Mouse (Mus musculus) gastrocnemius, adult 8-10 months (tissue): ENCODE data around the gene Ncam1. TPM values are rescaled to one million over a fixed set of nuclear protein-coding genes. Genes with fewer than 3 reads are reported as not detected.

Experiments used
- DNase-seq, 2 experiments: peaks; one replicate each; pipeline ENCODE4 v3.0.0; 2022; ENCODE audit warnings: low spot score in 2 of 2
- total RNA-seq, 4 experiments: library from RNA; stranded (reverse); gene quantifications; 2 replicates each; pipeline ENCODE4 v1.2.4; 2022

Ncam1 gene
- total RNA-seq, 4 experiments from 2014 or later = 6.7 to 12.6 (median 10.2) TPM

GRCm38 (mm10) chr9:49679270-49679669 is 119.5 kb downstream of the Ncam1 start:
- no peak for DNase-seq

GRCm38 (mm10) chr9:49675696-49676465 is 122.8 kb downstream of the Ncam1 start:
- no peak for DNase-seq

- no peak for DNase-seq
These were observed 126.0 kb downstream of the Ncam1 start for GRCm38 (mm10) chr9:49672646-49673199.

GRCm38 (mm10) chr9:49667066-49667465 is 131.7 kb downstream of the Ncam1 start:
- DNase-seq = no peak

GRCm38 (mm10) chr9:49665361-49665760 is 133.4 kb downstream of the Ncam1 start:
- DNase-seq = no peak

- no peak for DNase-seq
These were observed 134.8 kb downstream of the Ncam1 start for GRCm38 (mm10) chr9:49663927-49664320.

- DNase-seq = no peak
These were observed 135.5 kb downstream of the Ncam1 start for GRCm38 (mm10) chr9:49662958-49663926.

- DNase-seq = no peak
These were observed 137.2 kb downstream of the Ncam1 start for GRCm38 (mm10) chr9:49661480-49661879.

GRCm38 (mm10) chr9:49658381-49658856 is 140.3 kb downstream of the Ncam1 start:
- DNase-seq = no peak

- DNase-seq = no peak
These were observed 144.3 kb downstream of the Ncam1 start for GRCm38 (mm10) chr9:49654470-49654869.

GRCm38 (mm10) chr9:49653478-49654245 is 145.1 kb downstream of the Ncam1 start:
- DNase-seq = no peak

- DNase-seq = no peak
These were observed 154.4 kb downstream of the Ncam1 start for GRCm38 (mm10) chr9:49644296-49644695.

- DNase-seq = no peak
These were observed 158.0 kb downstream of the Ncam1 start for GRCm38 (mm10) chr9:49640764-49641163.

- no peak for DNase-seq
These were observed 158.6 kb downstream of the Ncam1 start for GRCm38 (mm10) chr9:49640142-49640541.

GRCm38 (mm10) chr9:49637955-49638354 is 160.8 kb downstream of the Ncam1 start:
- DNase-seq = no peak

GRCm38 (mm10) chr9:49635668-49636326 is 162.9 kb downstream of the Ncam1 start:
- DNase-seq = no peak

GRCm38 (mm10) chr9:49632591-49632990 is 166.1 kb downstream of the Ncam1 start:
- no peak for DNase-seq

- DNase-seq = no peak
These were observed 168.4 kb downstream of the Ncam1 start for GRCm38 (mm10) chr9:49630336-49630735.

- DNase-seq = no peak
These were observed 173.8 kb downstream of the Ncam1 start for GRCm38 (mm10) chr9:49624910-49625309.

- no peak for DNase-seq
These were observed 174.7 kb downstream of the Ncam1 start for GRCm38 (mm10) chr9:49623934-49624505.
